Mouse (Mus musculus): Measurements from ENCODE around the gene Mylk3. TPM values are rescaled to one million over a fixed set of nuclear protein-coding genes. Genes with fewer than 3 reads are reported as not detected.

Gene Mylk3
- not detected for polyA plus RNA-seq (2017; shearing (Covaris generic))

DNA sequence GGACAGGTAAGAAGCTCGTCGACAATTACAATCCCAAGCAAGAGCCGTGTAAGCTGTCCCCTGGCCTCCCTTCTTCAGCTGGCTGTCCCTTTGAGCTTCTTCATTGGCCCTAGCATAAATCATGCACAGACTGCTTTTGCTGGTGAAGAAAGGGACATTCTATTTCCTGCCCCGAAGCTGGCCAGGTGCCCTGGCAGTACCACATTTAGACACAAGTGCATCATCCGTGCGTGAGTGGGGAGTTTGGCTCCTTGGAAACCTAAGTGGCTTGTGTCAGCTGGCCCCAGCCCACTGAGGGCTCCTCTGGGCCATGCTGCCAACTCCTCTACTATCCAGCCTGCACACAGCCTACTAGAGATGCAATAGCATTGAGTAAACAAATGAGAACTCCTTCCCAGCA is at the start of gene Mylk3:
Gene Mylk3, minus strand, starts transcription at position 141 of the 400 bp plus-strand sequence.
- no peak for ATAC-seq

DNA sequence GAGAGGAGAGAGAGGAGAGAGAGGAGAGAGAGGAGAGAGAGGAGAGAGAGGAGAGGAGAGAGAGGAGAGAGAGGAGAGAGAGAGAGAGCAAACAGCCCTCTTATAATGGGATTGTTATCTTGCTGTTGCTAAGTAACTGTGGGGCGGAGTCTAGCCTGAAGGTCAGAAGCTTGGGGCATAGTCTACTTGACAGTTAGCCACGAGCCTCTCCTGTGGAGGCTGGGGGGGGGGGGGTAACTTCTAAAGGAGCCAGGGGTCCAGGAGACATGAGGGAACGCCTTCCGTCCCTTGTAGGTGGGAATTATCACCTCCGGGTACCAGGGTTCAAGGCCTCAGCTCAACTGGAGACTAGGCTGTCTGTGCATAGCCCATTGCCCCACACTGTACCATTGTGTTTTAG is 49.6 kb upstream of the Mylk3 start:
- ATAC-seq: no peak

DNA sequence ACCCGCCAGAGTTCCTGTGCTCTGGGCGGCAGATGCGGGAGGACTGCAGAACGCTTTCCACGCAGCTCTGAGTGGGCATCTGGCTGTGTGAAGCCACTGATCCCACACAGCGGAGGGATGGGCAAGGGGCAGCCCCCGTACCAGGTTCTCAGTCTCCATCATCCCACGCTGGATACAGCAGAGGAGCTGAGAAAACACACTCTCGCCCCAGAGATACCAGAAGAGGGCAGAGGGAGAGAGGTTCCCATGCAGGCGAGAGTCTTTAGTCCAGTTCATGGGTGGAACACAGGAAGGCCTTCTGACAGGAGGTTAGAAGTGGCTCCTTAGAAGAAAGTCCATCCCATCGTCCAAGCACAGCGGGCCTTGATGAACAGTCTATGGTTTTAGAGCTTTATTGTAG is 48.7 kb upstream of the Mylk3 start:
- ATAC-seq: no peak

GRCm38 (mm10) chr8:85433017-85433393 is 46.9 kb upstream of the Mylk3 start:
- peak; percentile 32 for ATAC-seq

DNA sequence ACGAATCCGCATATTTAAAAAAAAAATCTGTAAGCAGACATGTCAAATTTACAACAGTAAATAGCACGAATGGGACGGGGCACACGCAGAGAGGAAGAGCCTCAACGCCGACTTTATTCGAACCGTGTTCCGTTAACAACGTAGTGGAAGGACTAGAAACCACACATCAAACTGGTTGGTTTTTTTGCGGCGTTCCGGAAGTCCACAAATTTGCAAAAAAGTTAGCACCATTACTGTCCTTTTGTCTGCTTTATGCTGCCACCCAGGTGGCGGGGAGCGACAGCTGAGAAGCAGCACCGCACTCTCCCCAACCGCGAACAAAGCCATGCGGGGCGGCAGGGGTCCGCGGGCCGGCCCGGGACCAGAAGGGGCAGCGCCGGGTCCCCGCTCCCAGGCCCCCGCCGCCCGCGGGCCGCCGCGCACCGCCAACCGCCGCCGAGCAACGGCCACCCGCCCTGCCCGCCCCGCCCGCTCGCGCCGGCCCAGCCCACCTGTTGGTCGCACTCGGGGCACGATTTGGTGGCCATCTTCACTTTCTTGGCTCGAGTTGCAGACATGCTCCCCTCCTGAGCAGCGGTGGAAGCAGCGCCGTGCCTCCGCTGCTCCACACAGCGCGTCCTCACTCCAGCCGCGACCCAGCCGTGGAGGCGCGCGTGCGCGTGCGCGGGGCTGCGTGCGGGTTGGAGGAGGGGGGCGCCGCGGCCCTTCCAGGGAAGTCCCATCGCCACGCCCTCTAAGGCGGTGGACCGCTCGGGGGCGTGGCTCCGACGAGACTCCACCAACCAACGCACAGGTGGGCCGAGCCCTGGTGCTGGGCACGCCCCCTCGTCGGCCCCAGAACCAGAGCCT is 46.2 kb upstream of the Mylk3 start, which contains the start of gene 4921524J17Rik:
Gene 4921524J17Rik, minus strand, starts transcription at position 666 of the 849 bp plus-strand sequence.
- peak; percentile 92 for ATAC-seq

DNA sequence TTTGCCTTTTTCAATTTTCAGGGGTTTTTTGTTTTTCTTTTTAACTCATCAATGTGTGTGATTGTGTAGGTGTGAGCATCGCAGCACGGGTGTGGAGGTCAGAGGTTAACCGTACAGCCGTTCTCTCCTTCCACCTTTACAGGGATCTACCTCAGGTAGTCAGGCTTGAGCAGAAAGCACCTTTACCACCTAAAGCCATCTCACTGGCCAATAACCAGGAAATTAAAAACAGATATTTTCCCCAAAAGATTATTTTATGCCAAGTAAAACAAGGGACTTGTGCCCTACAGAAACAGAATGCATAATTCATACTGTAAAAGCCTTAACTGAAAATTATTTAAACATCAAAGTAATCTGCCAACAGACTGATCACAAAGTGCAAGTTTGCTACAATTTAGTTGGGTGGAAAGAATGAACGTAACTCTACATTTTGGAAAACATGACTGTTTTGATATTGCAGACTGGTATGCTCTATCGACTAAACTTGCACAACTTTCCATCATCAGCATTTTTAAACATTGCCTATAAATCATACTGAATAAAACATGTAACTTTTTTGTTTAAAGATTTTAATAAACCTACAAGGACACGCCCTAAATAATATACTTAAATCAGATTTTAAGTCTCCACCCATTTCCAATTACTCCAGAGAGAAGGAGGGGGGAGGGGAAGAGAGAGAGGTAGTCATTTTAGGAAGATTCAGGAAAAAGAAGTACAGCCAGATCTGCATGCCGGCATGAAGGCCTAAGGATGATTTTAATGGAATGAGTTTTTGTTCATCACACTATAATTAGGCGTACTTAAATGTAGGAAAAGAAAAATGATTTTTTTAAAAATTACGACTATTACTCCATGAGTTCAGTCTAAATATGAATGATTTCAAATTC is 45.4 kb upstream of the Mylk3 start:
- no peak for ATAC-seq

GRCm38 (mm10) chr8:85430801-85431200 is 44.7 kb upstream of the Mylk3 start:
- no peak for ATAC-seq

- ATAC-seq: no peak
Observed at GRCm38 (mm10) chr8:85429219-85429618, 43.1 kb upstream of the Mylk3 start.

GRCm38 (mm10) chr8:85427026-85427425 is 40.9 kb upstream of the Mylk3 start:
- no peak for ATAC-seq

DNA sequence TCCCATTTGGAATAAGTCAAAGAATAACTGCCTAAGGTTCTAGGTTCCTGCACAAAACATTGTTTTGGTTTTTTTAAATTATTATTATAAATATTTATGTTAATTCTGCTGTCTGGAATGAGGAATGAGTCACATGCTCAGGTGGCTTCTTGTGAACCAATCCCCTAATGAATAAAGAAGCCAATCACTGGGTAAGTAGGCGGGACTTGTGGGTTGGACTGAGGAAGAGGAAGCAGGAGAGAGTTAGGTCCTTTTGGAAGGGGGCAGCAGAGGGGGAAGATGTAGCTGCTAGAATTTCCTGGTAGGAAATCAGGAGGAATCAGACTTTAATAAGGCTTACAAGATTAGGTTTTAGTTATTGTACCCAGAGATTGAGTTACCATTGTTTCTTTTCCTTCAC is 35.2 kb upstream of the Mylk3 start:
- no peak for ATAC-seq

GRCm38 (mm10) chr8:85408526-85408925 is 22.4 kb upstream of the Mylk3 start:
- no peak for ATAC-seq

DNA sequence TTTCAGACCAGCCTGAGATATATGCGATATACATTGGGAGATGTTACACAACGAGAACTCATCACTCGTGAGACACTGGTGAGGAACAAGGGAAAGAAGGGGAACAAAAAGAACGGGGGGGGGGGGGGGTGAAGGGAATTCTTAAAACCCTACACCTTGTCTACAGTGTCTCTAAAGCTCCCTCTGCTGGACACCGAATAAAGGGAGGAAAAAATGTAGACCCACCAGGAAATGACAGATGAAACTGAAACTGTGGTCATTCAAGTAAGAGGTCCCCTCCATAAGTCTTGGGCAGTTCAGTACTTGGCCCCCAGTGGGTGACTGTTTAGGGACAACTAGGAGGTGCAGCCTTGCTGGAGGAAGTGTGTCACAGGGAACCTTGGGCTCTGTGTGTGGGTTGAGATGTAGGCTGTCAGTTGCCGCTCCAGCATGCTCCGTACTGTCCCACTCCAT is 21.9 kb upstream of the Mylk3 start:
- peak; percentile 48 for ATAC-seq

GRCm38 (mm10) chr8:85405961-85406360 is 19.8 kb upstream of the Mylk3 start:
- ATAC-seq: no peak

GRCm38 (mm10) chr8:85405418-85405817 is 19.3 kb upstream of the Mylk3 start:
- ATAC-seq: no peak

- ATAC-seq: no peak
Observed at GRCm38 (mm10) chr8:85398548-85398947, 12.4 kb upstream of the Mylk3 start.

DNA sequence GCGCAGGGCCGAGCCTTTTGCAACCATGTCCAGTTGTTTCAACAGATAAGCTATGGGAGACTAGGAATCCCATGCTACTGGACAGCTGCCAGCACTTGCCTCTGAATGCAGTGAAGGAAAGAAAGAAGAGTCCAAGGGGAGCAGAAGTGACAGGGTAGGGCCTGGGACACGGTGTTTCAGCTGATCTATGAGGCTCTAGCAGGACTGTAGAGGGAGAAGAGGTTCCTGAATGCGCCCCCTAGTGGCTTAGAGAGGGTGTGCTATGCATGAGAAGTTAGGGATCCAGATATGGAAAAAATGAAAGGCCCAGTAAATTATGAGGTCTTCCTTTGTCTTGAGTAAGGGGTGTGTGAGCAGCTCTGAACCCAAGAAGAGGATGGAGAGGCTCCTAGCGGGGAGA is 11.4 kb upstream of the Mylk3 start:
- no peak for ATAC-seq

DNA sequence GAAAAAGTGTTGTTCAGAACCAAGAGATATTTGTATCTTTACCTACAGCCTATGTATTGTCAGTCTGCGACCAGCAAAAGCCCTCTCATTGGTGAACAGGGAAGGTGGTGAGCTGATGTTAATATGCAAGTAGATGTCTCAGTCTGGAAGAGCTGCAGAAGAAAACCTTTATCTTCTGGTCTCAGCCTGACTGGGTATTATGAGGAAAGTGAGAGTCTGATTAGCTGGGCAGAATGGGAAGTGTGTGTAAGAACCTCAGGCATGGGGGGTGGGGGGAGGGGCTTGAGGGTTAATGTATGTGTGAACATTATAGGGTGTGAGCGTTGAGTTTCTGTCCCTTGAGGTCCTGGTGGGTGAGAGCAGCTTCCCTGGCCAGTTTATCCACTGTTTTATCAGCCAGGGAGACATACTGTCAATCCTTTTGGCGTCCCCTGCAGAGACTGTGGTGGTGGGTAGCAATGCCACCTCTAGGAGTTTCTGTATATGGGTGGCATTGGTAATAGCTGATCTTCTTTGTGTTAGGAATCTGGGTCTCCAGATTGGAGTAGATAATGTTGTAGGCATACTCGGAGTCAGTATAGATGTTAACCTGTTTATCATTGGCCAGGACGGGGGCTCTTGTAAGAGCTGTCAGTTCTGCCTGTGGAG is 10.4 kb upstream of the Mylk3 start:
- ATAC-seq: no peak

DNA sequence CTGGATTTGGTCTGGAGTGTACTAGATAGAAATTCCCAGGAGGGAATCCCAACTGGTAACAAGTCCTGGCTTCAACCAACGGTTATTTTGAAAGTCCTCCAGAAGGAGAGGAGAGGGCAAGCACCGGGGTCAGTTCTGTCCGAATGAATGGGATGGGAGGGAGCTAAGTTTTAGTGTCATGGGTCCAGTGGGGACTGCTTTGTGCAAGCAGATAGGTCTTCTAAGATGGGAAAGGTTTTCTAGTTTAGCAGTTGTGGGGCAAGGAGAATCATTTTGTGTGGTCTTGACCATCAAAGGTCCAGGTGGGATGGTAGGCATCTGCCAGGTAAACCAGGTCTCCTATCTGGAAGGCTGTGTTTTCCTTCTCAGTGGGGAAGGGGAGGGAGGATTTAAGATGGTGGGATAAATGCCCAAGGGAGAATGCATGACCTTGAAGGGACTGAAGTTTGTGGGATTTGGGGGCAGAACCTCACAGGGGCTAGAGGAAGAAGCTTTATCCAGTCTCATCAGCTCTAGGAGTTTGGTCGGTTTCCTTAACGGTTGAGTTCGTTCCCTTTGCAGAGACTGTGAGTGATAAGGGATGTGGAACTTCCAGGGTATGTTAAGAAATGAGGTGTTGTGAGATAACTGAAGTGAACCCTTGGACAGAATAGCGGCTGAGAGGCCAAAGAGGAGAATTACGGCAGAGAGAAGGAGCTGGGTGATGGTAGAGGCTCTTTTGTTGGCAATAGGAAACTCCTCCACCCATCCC is 9.7 kb upstream of the Mylk3 start:
- ATAC-seq: no peak

- no peak for ATAC-seq
Observed at GRCm38 (mm10) chr8:85395017-85395416, 8.9 kb upstream of the Mylk3 start.

- ATAC-seq: no peak
Observed at GRCm38 (mm10) chr8:85393199-85393598, 7.1 kb upstream of the Mylk3 start.

GRCm38 (mm10) chr8:85391438-85391837 is 5.3 kb upstream of the Mylk3 start:
- ATAC-seq: no peak

DNA sequence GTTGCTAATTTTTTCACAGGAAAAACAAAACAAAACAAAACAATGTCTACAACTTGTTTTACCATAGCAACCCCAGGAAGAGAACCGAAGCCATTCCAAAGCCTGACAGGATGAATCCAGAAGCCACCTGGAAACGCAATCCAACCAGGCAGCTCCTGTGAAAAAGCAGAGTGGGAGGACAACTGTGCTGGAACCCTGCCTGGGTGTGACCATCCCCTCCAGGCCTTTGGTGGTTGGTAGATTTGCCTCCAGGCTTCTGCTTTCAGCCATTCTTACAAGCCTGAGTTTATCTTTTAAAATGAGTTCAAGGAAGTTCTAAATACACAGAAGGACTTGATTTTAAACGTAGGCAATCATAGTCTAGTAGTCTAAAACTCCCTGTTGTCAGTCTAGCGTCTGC is 4.2 kb downstream of the Mylk3 start:
- no peak for ATAC-seq
